Mouse (Mus musculus): ENCODE data around the gene Angptl2. TPM values are rescaled to one million over a fixed set of nuclear protein-coding genes. Genes with fewer than 3 reads are reported as not detected.

Gene Angptl2
- polyA plus RNA-seq (2015; fragmentation: Nextera tagmentation; extraction: Ambion mirVana): 24.3 and 27.4 TPM in 2 replicates

GRCm38 (mm10) chr2:33215700-33216509 is at the start of gene Angptl2:
Gene Angptl2 (plus strand): TSS chr2:33216069.

Other genes with a start within 250 kb of the Angptl2 start
- 18.7 and 30.2 TPM in 2 replicates for gene Slc2a8, start 234.0 kb upstream of the Angptl2 start, polyA plus RNA-seq (2015; fragmentation: Nextera tagmentation; extraction: Ambion mirVana)
- 17.4 and 34.2 TPM in 2 replicates for gene Garnl3, start 84.4 kb upstream of the Angptl2 start, polyA plus RNA-seq (2015; fragmentation: Nextera tagmentation; extraction: Ambion mirVana)
- gene Ralgps1, start 155.4 kb downstream of the Angptl2 start, polyA plus RNA-seq (2015; fragmentation: Nextera tagmentation; extraction: Ambion mirVana): 3.0 and 4.1 TPM in 2 replicates
- gene Zbtb34, start 215.3 kb downstream of the Angptl2 start, polyA plus RNA-seq (2015; fragmentation: Nextera tagmentation; extraction: Ambion mirVana): 1.8 and 2.1 TPM in 2 replicates

Data from adrenal gland, postnatal 0 days (tissue).